Mouse (Mus musculus): Measurements from ENCODE around the gene Soga1. TPM values are rescaled to one million over a fixed set of nuclear protein-coding genes. Genes with fewer than 3 reads are reported as not detected.

Gene Soga1
- polyA plus RNA-seq, 1 experiment from 2014 or later: 0.65 TPM

DNA sequence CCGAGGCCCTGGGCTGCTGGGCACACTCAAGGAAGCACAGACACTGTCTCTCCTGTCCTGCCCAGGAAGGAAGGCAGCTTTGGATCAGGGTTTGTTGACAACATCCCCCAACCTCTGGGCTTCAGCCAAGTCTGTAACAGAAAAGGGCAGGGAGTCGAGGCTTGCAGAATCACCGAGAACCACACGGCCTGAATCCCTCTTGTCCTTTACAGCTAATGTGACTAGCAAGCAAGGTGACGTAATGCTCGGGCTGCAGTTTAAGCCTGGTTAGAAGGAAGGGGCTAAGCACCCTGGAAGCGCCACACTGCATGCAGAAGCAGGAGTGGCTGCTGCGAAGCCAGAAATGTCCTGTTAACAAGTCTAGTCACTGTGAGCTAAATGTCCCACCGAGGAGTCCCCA, 8.7 kb downstream of the Soga1 start:
- Histone ChIP-seq H3K27me3 (ENCODE audit: control insufficient read depth, insufficient read depth, low read length) (no peaks in the 10 kb centered on the region), H3K9ac (ENCODE audit: low read length) (peak overlapping the region; percentile 38; the same call in 1 of the 2 replicates), H3K27ac (replicated peaks) (peak overlapping the region; percentile 86), H3K4me1 (replicated peaks; ENCODE audit: control insufficient read depth, insufficient read depth) (peaks cover 44% of the 10 kb centered on the region), H3K9me3 (ENCODE audit: control insufficient read depth, low read length) (no peaks in the 10 kb centered on the region), H3K4me2 (replicated peaks; ENCODE audit: low read depth) (peak overlapping the region; percentile 20; the same call in 1 of the 2 replicates), H3K4me3 (ENCODE audit: low read depth, low read length) (no peak overlapping the region), H3K36me3 (ENCODE audit: control insufficient read depth, insufficient read depth, low read length) (no peaks in the 10 kb centered on the region)
- ATAC-seq (ENCODE audit: low FRiP score, low TSS enrichment) (no peak), DNase-seq (ENCODE audit: low spot score) (no peak)
- 17% methylated on average over 9 of the region's 9 CpGs for WGBS
- TF ChIP-seq CTCF (IDR thresholded peaks at IDR 0.05; ENCODE audit: low read depth): no peak
- no peak for TF ChIP-seq EP300 (optimal IDR thresholded peaks at IDR 0.05)

DNA sequence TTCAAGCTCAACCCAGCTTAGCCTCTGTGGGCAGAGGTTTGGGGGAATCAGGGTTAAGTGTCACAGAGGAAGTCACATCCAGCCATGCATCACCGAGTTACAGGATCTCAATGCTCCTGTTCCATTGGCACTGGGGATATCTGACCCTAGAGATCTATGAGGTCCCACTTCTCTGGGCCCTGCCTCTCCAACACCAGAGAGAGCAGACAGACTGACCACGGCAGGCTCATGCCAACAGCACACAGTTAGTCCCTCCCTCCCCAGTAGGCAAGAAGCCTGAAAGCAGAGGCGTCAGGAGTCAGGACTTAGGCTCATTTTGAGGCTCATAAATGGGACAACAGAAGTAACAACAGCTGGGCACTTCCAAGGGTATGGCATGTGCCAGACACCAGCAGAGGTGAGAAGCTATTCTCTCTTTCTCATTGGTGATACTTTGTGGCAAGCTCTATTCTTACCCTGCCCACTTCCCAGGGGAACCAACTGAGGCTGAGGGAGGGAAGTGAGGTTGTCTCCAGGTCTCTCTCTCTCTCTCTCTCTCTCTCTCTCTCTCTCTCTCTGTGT, 9.2 kb downstream of the Soga1 start:
- H3K9me3 ChIP-seq (ENCODE audit: control insufficient read depth, low read length): no peaks in the 10 kb centered on the region
- H3K4me1 ChIP-seq (replicated peaks; ENCODE audit: control insufficient read depth, insufficient read depth): peaks cover 40% of the 10 kb centered on the region
- peak overlapping the region; percentile 6; the same call in 1 of the 2 replicates for H3K4me2 ChIP-seq (replicated peaks; ENCODE audit: low read depth)
- H3K27me3 ChIP-seq (ENCODE audit: control insufficient read depth, insufficient read depth, low read length): no peaks in the 10 kb centered on the region
- WGBS: 40% methylated on average over 3 of the region's 3 CpGs
- TF ChIP-seq EP300 (optimal IDR thresholded peaks at IDR 0.05): no peak
- peak overlapping the region; percentile 18 for H3K9ac ChIP-seq (ENCODE audit: low read length)
- peak overlapping the region; percentile 86 for H3K27ac ChIP-seq (replicated peaks)
- no peaks in the 10 kb centered on the region for H3K36me3 ChIP-seq (ENCODE audit: control insufficient read depth, insufficient read depth, low read length)
- ATAC-seq (ENCODE audit: low FRiP score, low TSS enrichment) (no peak), DNase-seq (ENCODE audit: low spot score) (no peak)
- no peak overlapping the region for H3K4me3 ChIP-seq (ENCODE audit: low read depth, low read length)

DNA sequence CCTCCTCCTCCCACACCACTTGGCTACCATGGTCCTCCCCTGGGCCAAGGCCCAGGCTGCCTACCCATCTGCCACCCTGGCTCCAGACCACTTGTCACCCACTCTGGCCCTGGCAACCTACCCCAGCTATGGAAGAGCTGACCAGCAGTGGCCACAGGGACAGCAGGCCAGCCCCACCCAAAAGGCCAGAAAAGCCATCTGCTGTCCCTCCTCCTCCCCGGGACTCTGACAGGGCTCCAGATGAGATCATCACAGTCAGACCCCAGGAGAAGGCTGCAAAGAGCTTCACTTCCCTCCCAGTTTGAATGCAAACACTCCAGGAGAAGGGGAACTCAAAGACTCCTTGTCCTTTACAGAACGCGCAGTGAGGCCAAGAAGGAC, 9.7 kb downstream of the Soga1 start:
- DNase-seq (ENCODE audit: low spot score) (no peak), ATAC-seq (ENCODE audit: low FRiP score, low TSS enrichment) (no peak)
- H3K27me3 ChIP-seq (ENCODE audit: control insufficient read depth, insufficient read depth, low read length): no peaks in the 10 kb centered on the region
- H3K9ac ChIP-seq (ENCODE audit: low read length): peak overlapping the region; percentile 24; the same call in 1 of the 2 replicates
- no peaks in the 10 kb centered on the region for H3K36me3 ChIP-seq (ENCODE audit: control insufficient read depth, insufficient read depth, low read length)
- H3K4me1 ChIP-seq (replicated peaks; ENCODE audit: control insufficient read depth, insufficient read depth): peaks cover 42% of the 10 kb centered on the region
- H3K4me2 ChIP-seq (replicated peaks; ENCODE audit: low read depth): no peak overlapping the region
- 35% methylated on average over 3 of the region's 3 CpGs for WGBS
- TF ChIP-seq EP300 (optimal IDR thresholded peaks at IDR 0.05) (no peak), CTCF (IDR thresholded peaks at IDR 0.05; ENCODE audit: low read depth) (no peak)
- H3K9me3 ChIP-seq (ENCODE audit: control insufficient read depth, low read length): no peaks in the 10 kb centered on the region
- H3K4me3 ChIP-seq (ENCODE audit: low read depth, low read length): no peak overlapping the region
- peak overlapping the region; percentile 86 for H3K27ac ChIP-seq (replicated peaks)

DNA sequence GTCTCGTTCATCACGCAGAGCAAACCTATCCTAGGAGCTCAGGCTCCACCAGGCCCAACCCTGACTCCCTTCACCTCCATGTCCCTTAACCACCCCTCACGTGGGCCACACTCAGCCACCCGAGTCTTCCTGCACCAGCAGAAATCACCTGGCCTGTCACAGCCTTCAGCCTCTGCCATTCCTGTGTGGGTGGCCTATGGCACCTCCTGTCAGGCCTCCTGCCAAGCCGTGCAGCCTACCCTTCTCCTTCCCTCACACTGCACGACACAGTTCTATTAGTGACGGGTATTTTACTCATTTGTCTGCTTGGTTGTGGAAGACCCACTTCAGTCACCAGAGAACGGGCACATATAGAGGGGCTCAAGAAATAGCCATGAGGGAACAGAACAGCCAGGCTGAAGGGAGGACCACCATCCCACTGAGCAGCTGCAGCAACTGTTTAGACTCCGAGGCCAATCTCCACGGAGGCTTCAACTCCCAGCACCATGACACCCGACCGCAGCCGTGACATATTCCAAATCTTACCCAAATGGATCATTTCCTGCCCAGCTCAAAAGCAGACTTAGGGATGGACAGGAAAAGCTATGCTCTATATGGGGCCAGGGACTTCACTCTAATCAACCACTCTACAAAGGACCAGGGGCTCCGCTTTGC, 10.2 kb downstream of the Soga1 start:
- ATAC-seq (ENCODE audit: low FRiP score, low TSS enrichment): no peak
- Histone ChIP-seq H3K4me3 (ENCODE audit: low read depth, low read length) (no peak overlapping the region), H3K27me3 (ENCODE audit: control insufficient read depth, insufficient read depth, low read length) (no peaks in the 10 kb centered on the region), H3K9me3 (ENCODE audit: control insufficient read depth, low read length) (no peaks in the 10 kb centered on the region), H3K27ac (replicated peaks) (peak overlapping the region; percentile 86), H3K9ac (ENCODE audit: low read length) (peak overlapping the region; percentile 24; the same call in 1 of the 2 replicates), H3K36me3 (ENCODE audit: control insufficient read depth, insufficient read depth, low read length) (no peaks in the 10 kb centered on the region), H3K4me1 (replicated peaks; ENCODE audit: control insufficient read depth, insufficient read depth) (peaks cover 47% of the 10 kb centered on the region), H3K4me2 (replicated peaks; ENCODE audit: low read depth) (no peak overlapping the region)
- no peak for DNase-seq (ENCODE audit: low spot score)
- 51% methylated on average over 14 of the region's 14 CpGs for WGBS
- TF ChIP-seq CTCF (IDR thresholded peaks at IDR 0.05; ENCODE audit: low read depth): no peak

DNA sequence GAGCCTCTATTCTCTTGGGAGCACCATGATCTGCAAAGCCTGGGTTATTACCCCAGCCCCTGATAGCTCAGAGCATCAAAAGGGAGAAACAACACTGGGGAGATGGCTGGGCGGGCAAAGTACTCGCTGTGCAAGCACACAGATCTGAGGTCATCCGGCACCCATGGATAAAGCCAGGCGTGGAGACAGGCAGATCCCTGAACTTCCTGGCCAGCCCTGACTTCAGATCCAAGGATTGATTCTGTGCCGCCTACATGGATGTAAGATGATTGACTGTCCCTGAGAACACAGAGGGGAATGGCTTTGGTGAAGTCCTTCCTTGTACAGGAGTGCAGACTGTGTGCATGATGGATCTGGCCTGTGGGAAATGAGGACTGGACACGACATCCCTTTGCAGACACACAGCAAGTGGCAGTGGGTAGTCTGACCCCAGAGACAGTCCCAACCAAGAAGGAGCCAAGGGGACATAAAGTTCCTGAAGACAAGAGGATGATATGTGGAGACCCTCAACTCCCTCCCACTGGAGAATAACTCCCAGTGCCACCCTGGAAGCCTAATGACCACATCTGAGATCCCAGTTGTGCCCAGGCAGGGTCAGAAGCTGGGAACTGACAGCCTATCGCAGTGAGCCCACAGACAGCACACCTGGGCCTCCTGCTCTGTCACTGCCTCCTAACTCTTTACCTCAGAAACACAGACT, 12.2 kb downstream of the Soga1 start:
- no peak overlapping the region for H3K9ac ChIP-seq (ENCODE audit: low read length)
- H3K36me3 ChIP-seq (ENCODE audit: control insufficient read depth, insufficient read depth, low read length): no peaks in the 10 kb centered on the region
- DNase-seq (ENCODE audit: low spot score) (no peak), ATAC-seq (ENCODE audit: low FRiP score, low TSS enrichment) (no peak)
- H3K4me2 ChIP-seq (replicated peaks; ENCODE audit: low read depth): no peak overlapping the region
- H3K9me3 ChIP-seq (ENCODE audit: control insufficient read depth, low read length): no peaks in the 10 kb centered on the region
- WGBS: 74% methylated on average over 7 of the region's 7 CpGs
- no peaks in the 10 kb centered on the region for H3K27me3 ChIP-seq (ENCODE audit: control insufficient read depth, insufficient read depth, low read length)
- TF ChIP-seq CTCF (IDR thresholded peaks at IDR 0.05; ENCODE audit: low read depth) (no peak), EP300 (optimal IDR thresholded peaks at IDR 0.05) (no peak)
- no peak overlapping the region for H3K4me3 ChIP-seq (ENCODE audit: low read depth, low read length)
- H3K4me1 ChIP-seq (replicated peaks; ENCODE audit: control insufficient read depth, insufficient read depth): peaks cover 37% of the 10 kb centered on the region
- peak overlapping the region; percentile 30; the same call in 1 of the 2 replicates for H3K27ac ChIP-seq (replicated peaks)

DNA sequence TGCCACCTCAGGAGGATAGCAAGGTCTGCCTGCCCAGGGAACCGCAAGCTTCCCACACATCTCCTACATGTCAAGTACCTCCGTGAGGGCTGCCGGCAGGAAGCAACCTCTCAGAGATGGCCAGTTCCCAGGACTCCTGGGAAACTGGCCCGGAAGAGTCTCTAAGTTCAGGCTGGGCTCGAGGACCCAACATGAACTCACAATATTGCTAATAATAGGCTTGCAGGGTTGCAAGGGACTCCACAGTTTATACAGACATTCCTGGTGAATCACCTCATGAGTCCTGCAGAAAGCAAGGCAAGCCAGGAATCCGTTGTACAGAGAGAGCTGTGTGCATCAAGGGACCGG, 13.2 kb downstream of the Soga1 start:
- H3K9ac ChIP-seq (ENCODE audit: low read length): no peak overlapping the region

More for the DNA sequence above, 13.2 kb downstream of the Soga1 start:
- no peaks in the 10 kb centered on the region for H3K27me3 ChIP-seq (ENCODE audit: control insufficient read depth, insufficient read depth, low read length)
- H3K9me3 ChIP-seq (ENCODE audit: control insufficient read depth, low read length): no peaks in the 10 kb centered on the region
- H3K4me3 ChIP-seq (ENCODE audit: low read depth, low read length): no peak overlapping the region
- H3K27ac ChIP-seq (replicated peaks): peak overlapping the region; percentile 83
- no peak for TF ChIP-seq CTCF (IDR thresholded peaks at IDR 0.05; ENCODE audit: low read depth)
- no peak for TF ChIP-seq EP300 (optimal IDR thresholded peaks at IDR 0.05)
- no peaks in the 10 kb centered on the region for H3K36me3 ChIP-seq (ENCODE audit: control insufficient read depth, insufficient read depth, low read length)
- WGBS: 39% methylated on average over 7 of the region's 7 CpGs
- no peak; the same call in 1 of the 2 replicates for ATAC-seq (ENCODE audit: low FRiP score, low TSS enrichment)
- no peak for DNase-seq (ENCODE audit: low spot score)
- H3K4me1 ChIP-seq (replicated peaks; ENCODE audit: control insufficient read depth, insufficient read depth): peaks cover 29% of the 10 kb centered on the region
- no peak overlapping the region for H3K4me2 ChIP-seq (replicated peaks; ENCODE audit: low read depth)

Data from stomach, postnatal 0 days (tissue).